Mouse (Mus musculus) limb, embryonic 14.5 days (tissue): ENCODE results near the gene Rtn2. TPM values are rescaled to one million over a fixed set of nuclear protein-coding genes. Genes with fewer than 3 reads are reported as not detected.

Source experiments
- ATAC-seq: fragments of 200-750 bp; cut with Nextera tagmentation; 2 replicates; pipeline ENCODE4 v1.8.0; 2017; ENCODE audit warnings: low read depth, moderate number of reproducible peaks, moderate TSS enrichment; ENCODE audit not compliant: low FRiP score
- DNase-seq: peaks from one replicate; pipeline ENCODE4 v3.0.0-alpha.2; 2015; ENCODE audit warnings: low spot score
- H3K27ac ChIP-seq: fragments of 300-500 bp; sonication (generic); replicated peaks from 2 replicates; pipeline ENCODE4 v1.5.1; 2014; ENCODE audit warnings: low read depth, mild to moderate bottlenecking, low read length, moderate library complexity, mixed read lengths
- H3K27me3 ChIP-seq: fragments of 300-500 bp; sonication (generic); 2 replicates; pipeline ENCODE4 v1.6.1; 2014; ENCODE audit warnings: low read length, mixed read lengths; ENCODE audit not compliant: control insufficient read depth, insufficient read depth
- H3K36me3 ChIP-seq: fragments of 300-500 bp; sonication (generic); 2 replicates; pipeline ENCODE4 v1.6.1; 2014; ENCODE audit warnings: mild to moderate bottlenecking, low read length, moderate library complexity, mixed read lengths; ENCODE audit not compliant: control insufficient read depth, insufficient read depth
- H3K4me1 ChIP-seq: fragments of 300-500 bp; sonication (generic); 2 replicates; pipeline ENCODE4 v1.6.1; 2014; ENCODE audit warnings: antibody characterized with exemption, low read length, mixed read lengths; ENCODE audit not compliant: control insufficient read depth, insufficient read depth
- H3K4me2 ChIP-seq: fragments of 300-500 bp; sonication (generic); replicated peaks from 2 replicates; pipeline ENCODE4 v1.6.1; 2014; ENCODE audit warnings: low read depth, mild to moderate bottlenecking, low read length, moderate library complexity; ENCODE audit not compliant: severe bottlenecking
- H3K4me3 ChIP-seq: fragments of 300-500 bp; sonication (generic); replicated peaks from 2 replicates; pipeline ENCODE4 v1.5.1; 2014; ENCODE audit warnings: low read length
- H3K9ac ChIP-seq: fragments of 300-500 bp; sonication (generic); 2 replicates; pipeline ENCODE4 v1.6.1; 2014; ENCODE audit warnings: mild to moderate bottlenecking, low read depth, low read length, moderate library complexity; ENCODE audit not compliant: severe bottlenecking
- H3K9me3 ChIP-seq: fragments of 300-500 bp; sonication (generic); 2 replicates; pipeline ENCODE4 v1.6.1; 2016; ENCODE audit warnings: low read length; ENCODE audit not compliant: control insufficient read depth
- POLR2A ChIP-seq: fragments of 200-500 bp; IDR thresholded peaks from 2 replicates; pipeline ENCODE4 v1.8.0; 2012; ENCODE audit warnings: inconsistent platforms, mild to moderate bottlenecking, moderate library complexity, borderline replicate concordance; ENCODE audit not compliant: insufficient read depth, insufficient read length; ENCODE audit errors: extremely low read depth
- WGBS: fragments of 180-500 bp; shearing (Covaris S2); extraction: QIAGEN DNeasy Blood & Tissue Kit; methylation state at CpG from one replicate; pipeline ENCODE4 v1.1.7; 2014; 5-methylcytosine and 5-hydroxymethylcytosine counted together
- polyA plus RNA-seq, 2 experiments: library from polyadenylated mRNA; depleted of rRNA in 1 of 2; stranded (reverse) in 1 of 2; unstranded in 1 of 2; fragments of >200 nt; fragmentation: Nextera tagmentation in 1 of 2; extraction: Ambion mirVana in 1 of 2; gene quantifications; 2 replicates each; pipeline versions ENCODE4 v1.2.1 to v1.2.3; 2012 to 2014

The Rtn2 gene
- polyA plus RNA-seq, 2 experiments = 30.6 to 44.3 TPM

DNA sequence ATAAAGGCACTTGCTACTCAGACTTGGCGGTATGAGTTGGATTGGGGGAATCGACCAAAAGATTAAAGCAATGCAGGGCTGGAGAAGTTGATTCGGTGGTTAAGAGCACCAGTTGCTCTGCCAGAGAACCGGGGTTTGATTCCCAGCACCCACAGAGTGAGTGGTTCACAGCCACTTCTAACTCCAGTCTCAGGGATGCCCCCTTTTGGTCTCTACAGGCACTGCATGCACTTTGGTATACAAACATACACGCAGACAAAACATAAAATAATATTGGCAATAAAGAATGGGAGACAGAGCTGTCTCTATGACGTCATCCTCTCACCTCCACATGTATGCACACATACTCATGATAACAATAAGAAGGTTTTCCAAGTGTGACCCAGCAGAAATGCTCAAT is 14.6 kb downstream of the Rtn2 start:
- Histone ChIP-seq H3K9ac (no peak overlapping the region), H3K4me1 (no peaks in the 10 kb centered on the region), H3K4me2 (no peak overlapping the region), H3K27me3 (peaks cover 7% of the 10 kb centered on the region), H3K9me3 (no peaks in the 10 kb centered on the region), H3K36me3 (no peaks in the 10 kb centered on the region), H3K4me3 (no peak overlapping the region), H3K27ac (no peak overlapping the region)
- DNase-seq (no peak), ATAC-seq (no peak)
- 84% methylated on average over 6 of the region's 6 CpGs for WGBS
- TF ChIP-seq POLR2A = no peak

DNA sequence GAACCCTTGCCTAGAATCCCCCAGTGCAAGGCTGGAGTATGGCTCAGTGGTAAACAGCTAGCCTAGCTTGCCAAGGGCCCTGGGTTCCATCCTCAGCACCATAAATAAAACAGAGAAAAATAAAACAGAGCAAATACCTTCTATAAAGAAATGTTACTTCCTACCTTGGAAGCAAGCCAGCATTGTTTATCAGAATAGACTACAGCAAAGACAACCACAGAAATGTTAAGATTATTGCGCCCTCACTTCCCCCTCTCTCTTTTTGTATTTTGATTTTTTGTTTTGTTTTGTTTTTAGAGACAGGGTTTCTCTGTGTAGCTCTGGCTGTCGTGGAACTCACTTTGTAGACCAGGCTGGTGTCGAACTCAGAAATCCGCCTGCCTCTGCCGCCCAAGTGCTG is 15.4 kb downstream of the Rtn2 start:
- H3K4me2 ChIP-seq = no peak overlapping the region
- TF ChIP-seq POLR2A = no peak
- no peak overlapping the region for H3K27ac ChIP-seq
- ATAC-seq = no peak
- H3K4me1 ChIP-seq = no peaks in the 10 kb centered on the region
- WGBS = 88% methylated on average over 5 of the region's 5 CpGs
- H3K9me3 ChIP-seq = no peaks in the 10 kb centered on the region
- H3K27me3 ChIP-seq = peaks cover 14% of the 10 kb centered on the region
- no peak overlapping the region for H3K4me3 ChIP-seq
- DNase-seq = no peak
- H3K36me3 ChIP-seq = no peaks in the 10 kb centered on the region
- H3K9ac ChIP-seq = no peak overlapping the region

DNA sequence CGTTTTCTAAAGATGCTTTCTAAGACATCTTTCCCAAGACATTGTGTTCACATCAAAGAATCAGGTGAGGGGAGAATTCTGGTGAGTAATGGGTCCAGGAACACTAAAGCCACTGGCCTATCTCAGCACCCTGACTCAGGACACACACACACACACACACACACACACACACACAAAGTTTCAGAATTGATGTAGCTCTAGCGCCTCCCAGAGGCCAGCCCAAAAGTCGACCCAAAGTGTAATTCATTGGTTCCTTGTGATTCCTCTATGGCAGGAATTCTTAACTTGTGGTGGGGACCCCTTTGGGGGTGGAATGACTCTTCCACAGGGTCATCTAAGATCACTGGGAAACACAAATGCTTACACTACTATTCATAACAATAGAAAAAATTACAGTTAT is 16.8 kb downstream of the Rtn2 start:
- Histone ChIP-seq H3K36me3 (no peaks in the 10 kb centered on the region), H3K9ac (no peak overlapping the region), H3K4me1 (no peaks in the 10 kb centered on the region), H3K27me3 (peaks cover 28% of the 10 kb centered on the region), H3K27ac (no peak overlapping the region), H3K4me3 (no peak overlapping the region), H3K9me3 (no peaks in the 10 kb centered on the region), H3K4me2 (no peak overlapping the region)
- DNase-seq (peak; percentile 65), ATAC-seq (no peak)
- WGBS = 22% methylated on average over 3 of the region's 3 CpGs
- no peak for TF ChIP-seq POLR2A

DNA sequence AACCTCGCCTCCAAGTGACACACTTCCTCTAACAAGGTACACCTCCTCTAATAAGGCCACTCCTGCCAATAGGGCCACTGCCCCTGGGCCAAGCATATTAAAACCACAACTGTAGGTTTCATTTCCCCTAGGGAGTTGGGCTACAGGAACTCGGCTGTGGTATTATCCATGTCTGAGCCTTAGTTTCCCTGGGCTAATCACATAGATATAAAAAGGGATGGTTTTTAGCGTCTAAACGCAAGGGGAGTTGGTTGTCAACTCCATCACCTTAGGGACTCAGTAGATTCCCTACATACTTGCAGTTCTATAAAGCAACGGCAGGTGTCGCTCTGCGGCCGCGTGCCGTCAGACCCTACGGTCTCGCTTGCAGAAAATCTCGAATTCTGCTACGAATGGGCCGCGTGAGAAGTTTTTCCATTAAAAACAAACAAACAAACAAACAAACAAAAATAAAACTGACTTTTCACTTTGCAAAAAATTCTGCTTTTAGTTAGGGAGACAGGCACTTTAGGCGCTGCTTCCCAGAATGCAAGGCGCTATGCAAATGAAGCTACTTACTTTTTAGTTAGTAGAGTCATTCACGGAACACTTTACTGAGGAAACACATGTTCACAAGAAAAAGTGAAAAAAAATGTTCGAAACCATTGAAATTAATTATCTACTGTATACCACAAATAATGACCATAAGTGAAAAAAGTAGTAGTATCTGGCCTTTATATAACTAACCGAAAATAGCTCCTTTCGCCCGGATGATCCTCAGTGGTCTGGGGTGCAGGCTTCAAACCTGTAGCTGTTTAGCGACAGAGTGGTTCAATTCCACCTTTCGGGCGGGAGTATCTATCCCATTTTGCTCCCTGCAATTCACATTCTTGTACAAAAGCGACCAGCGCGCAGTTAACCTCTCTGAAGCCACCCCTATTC is 18.3 kb downstream of the Rtn2 start:
- under 1% methylated on average over 29 of the region's 29 CpGs for WGBS
- Histone ChIP-seq H3K27me3 (peaks cover 44% of the 10 kb centered on the region), H3K4me1 (peaks cover 6% of the 10 kb centered on the region; the same call in 1 of the 2 replicates), H3K4me3 (peak overlapping the region; percentile 45), H3K27ac (no peak overlapping the region), H3K36me3 (no peaks in the 10 kb centered on the region), H3K9ac (peak overlapping the region; percentile 57), H3K9me3 (no peaks in the 10 kb centered on the region), H3K4me2 (peak overlapping the region; percentile 42)
- ATAC-seq = peak; percentile 89
- DNase-seq = peak; percentile 88
- no peak for TF ChIP-seq POLR2A

DNA sequence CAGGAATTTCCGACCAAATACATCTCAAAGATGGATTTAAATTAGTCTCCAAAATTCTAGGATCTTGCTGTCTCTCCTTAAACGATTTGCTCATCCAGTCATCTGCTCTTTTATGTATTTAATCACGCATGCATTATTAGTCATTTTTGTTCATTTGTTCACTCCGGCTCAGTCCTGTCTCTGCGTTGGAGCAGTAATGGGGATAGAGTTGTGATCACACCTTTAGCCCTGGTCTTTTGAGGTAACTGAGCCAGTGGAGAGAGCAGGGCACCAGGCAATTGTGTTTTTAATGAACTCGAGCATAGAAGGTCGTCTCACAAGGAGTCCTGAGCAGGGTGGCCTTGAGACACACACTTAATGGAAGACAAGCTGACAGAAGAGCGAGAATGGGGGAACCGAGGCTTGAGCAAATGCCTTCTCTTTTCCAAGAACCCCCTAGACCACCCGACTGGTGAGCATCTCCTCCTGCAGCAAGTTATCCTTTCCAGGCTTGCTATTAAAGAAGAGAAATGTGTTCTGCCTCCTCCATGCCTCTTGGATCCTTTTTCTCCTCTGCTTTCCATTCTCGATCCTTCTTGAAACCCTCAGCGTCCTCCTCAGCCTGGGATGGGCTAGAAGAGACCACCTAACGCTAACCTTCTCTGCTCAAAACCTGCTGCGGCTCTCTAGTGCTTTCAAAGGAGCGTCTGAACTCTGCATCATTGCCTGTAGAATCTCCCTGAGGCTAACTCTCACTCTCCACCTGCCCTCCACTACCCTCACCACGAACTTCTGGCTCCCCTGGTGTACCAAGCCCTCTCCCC is 19.2 kb downstream of the Rtn2 start:
- WGBS = 11% methylated on average over 16 of the region's 16 CpGs

More for the DNA sequence above, 19.2 kb downstream of the Rtn2 start:
- peak overlapping the region; percentile 13; the same call in 1 of the 2 replicates for H3K9ac ChIP-seq
- peak overlapping the region; percentile 42 for H3K4me2 ChIP-seq
- peaks cover 6% of the 10 kb centered on the region; the same call in 1 of the 2 replicates for H3K4me1 ChIP-seq
- no peaks in the 10 kb centered on the region for H3K9me3 ChIP-seq
- peak overlapping the region; percentile 45 for H3K4me3 ChIP-seq
- DNase-seq = no peak
- H3K27me3 ChIP-seq = peaks cover 53% of the 10 kb centered on the region
- no peaks in the 10 kb centered on the region for H3K36me3 ChIP-seq
- no peak for TF ChIP-seq POLR2A
- ATAC-seq = no peak
- no peak overlapping the region for H3K27ac ChIP-seq
